Mouse (Mus musculus) embryonic facial prominence, embryonic 12.5 days (tissue): ENCODE data around the gene Slfn9. TPM values are rescaled to one million over a fixed set of nuclear protein-coding genes. Genes with fewer than 3 reads are reported as not detected.
"Not testable (repeated sequence)": the region's sequence is repeated elsewhere in the genome, so short reads cannot be mapped to it uniquely, and the experiment has no call there.

Source experiments
- ATAC-seq: fragments of 200-750 bp; cut with Nextera tagmentation; 2 replicates; pipeline ENCODE4 v1.8.0; 2017; ENCODE audit not compliant: insufficient number of reproducible peaks, insufficient read depth, low FRiP score, low TSS enrichment
- H3K27ac ChIP-seq: fragments of 300-500 bp; sonication (generic); 2 replicates; pipeline ENCODE4 v1.5.1; 2016; ENCODE audit warnings: mild to moderate bottlenecking
- H3K27me3 ChIP-seq: fragments of 300-500 bp; sonication (generic); 2 replicates; pipeline ENCODE4 v1.6.1; 2016; ENCODE audit warnings: mild to moderate bottlenecking, moderate library complexity
- H3K36me3 ChIP-seq: fragments of 300-500 bp; sonication (generic); 2 replicates; pipeline ENCODE4 v1.6.1; 2016; ENCODE audit warnings: mild to moderate bottlenecking
- H3K4me1 ChIP-seq: fragments of 300-500 bp; sonication (generic); 2 replicates; pipeline ENCODE4 v1.6.1; 2016
- H3K4me2 ChIP-seq: fragments of 300-500 bp; sonication (generic); replicated peaks from 2 replicates; pipeline ENCODE4 v1.6.1; 2016; ENCODE audit warnings: mild to moderate bottlenecking, moderate library complexity
- H3K4me3 ChIP-seq: fragments of 300-500 bp; sonication (generic); 2 replicates; pipeline ENCODE4 v1.5.1; 2016; ENCODE audit warnings: mild to moderate bottlenecking
- H3K9ac ChIP-seq: fragments of 300-500 bp; sonication (generic); 2 replicates; pipeline ENCODE4 v1.6.1; 2016; ENCODE audit warnings: mild to moderate bottlenecking, moderate library complexity
- H3K9me3 ChIP-seq: fragments of 300-500 bp; sonication (generic); 2 replicates; pipeline ENCODE4 v1.6.1; 2016; ENCODE audit warnings: mild to moderate bottlenecking, moderate library complexity
- WGBS: fragments of 180-500 bp; shearing (Covaris S2); methylation state at CpG from one replicate; pipeline ENCODE4 v1.1.7; 2016; 5-methylcytosine and 5-hydroxymethylcytosine counted together
- polyA plus RNA-seq: library from polyadenylated mRNA; unstranded; fragments of >200 nt; fragmentation: Nextera tagmentation; extraction: Ambion mirVana; gene quantifications from 2 replicates; pipeline ENCODE4 v1.2.1, GENCODE M21; 2016

Gene Slfn9
- polyA plus RNA-seq, 1 experiment from 2014 or later: 18.1 TPM

DNA sequence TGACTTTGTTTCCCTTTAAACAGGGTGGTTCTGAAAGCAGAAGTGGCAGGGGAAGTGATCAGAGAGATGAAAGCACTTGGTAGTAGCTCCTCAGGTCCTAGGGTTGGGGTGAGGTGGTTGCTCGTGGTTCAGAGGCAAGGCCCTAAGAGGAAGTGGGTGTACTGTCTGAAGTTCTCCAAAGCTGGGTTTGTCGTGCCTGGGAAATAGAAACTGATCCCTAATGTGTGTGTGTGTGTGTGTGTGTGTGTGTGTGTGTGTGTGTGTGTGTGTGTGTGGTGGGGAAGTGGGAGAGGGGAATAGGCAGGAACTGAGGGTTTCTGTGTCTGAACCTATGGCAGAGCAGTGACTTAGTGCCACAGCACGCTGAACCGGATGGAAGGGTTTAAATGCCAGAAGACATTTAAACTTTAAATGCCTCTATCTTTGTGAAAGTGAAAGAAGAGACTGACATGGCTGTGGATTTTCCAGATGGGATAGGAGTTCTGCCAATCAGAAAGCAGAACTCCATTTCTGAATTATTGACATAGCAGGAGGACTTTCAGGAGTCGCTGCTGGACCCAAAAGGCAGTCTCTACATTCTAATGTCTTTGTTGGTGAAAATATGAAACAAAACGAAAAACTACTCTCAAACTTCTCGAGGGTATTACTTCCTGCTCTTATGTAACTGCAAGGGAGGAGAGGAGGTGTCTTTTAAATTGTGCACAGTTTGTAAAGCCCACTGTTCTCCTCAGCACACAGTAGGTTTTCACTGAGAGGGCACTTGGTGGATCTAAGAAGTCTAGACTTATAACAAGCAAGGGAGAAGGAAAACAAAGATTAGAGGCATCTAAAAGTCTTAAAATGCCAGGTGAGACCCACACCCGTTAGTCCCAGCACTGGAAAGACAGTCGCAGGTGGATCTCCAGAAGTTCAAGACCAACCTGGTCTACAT, 38.8 kb downstream of the Slfn9 start:
- Histone ChIP-seq H3K36me3 (no peaks in the 10 kb centered on the region), H3K9me3 (no peaks in the 10 kb centered on the region), H3K4me2 (no peak overlapping the region), H3K27me3 (peaks cover 59% of the 10 kb centered on the region), H3K9ac (no peak overlapping the region), H3K4me1 (0 out of 2 replicates have a peak, but pooled peaks cover 3% of the 10 kb centered on the region), H3K4me3 (no peak overlapping the region), H3K27ac (no peak overlapping the region)
- no peak for ATAC-seq
- WGBS: 61% methylated on average over 9 of the region's 9 CpGs

- 8% methylated on average over 28 of the region's 28 CpGs for WGBS
- no peak overlapping the region for H3K9ac ChIP-seq
- no peaks in the 10 kb centered on the region for H3K36me3 ChIP-seq
- H3K4me2 ChIP-seq: peak overlapping the region; percentile 27; the same call in 1 of the 2 replicates
- no peak for ATAC-seq
- no peak overlapping the region for H3K27ac ChIP-seq
- H3K4me1 ChIP-seq: 0 out of 2 replicates have a peak, but pooled peaks cover 3% of the 10 kb centered on the region
- 0 out of 2 replicates have a peak overlapping the region, but pooled peaks have one; percentile 13 for H3K4me3 ChIP-seq
- H3K27me3 ChIP-seq: peaks cover 59% of the 10 kb centered on the region
- H3K9me3 ChIP-seq: no peaks in the 10 kb centered on the region
Observed at GRCm38 (mm10) chr11:82951865-82952611, 39.6 kb downstream of the Slfn9 start.

- H3K4me3 ChIP-seq: 0 out of 2 replicates have a peak within 1 kb of the TSS, but pooled peaks have one; percentile 13
- peaks cover 59% of the 10 kb centered on the region for H3K27me3 ChIP-seq
- H3K36me3 ChIP-seq: no peaks in the 10 kb centered on the region
- no peaks in the 10 kb centered on the region for H3K9me3 ChIP-seq
- no peak within 1 kb of the TSS for H3K27ac ChIP-seq
- no peak for ATAC-seq
- 13% methylated on average over 10 of the region's 10 CpGs for WGBS
- no peak within 1 kb of the TSS for H3K9ac ChIP-seq
- H3K4me1 ChIP-seq: 0 out of 2 replicates have a peak, but pooled peaks cover 3% of the 10 kb centered on the region
- peak within 1 kb of the TSS; percentile 27; the same call in 1 of the 2 replicates for H3K4me2 ChIP-seq
Observed at GRCm38 (mm10) chr11:82950736-82951481, 40.7 kb downstream of the Slfn9 start, which contains the start of gene Slfn5. TSS of gene Slfn5 (plus strand) at chr11:82951349.

GRCm38 (mm10) chr11:82949036-82949435, 42.6 kb downstream of the Slfn9 start:
- Histone ChIP-seq H3K27ac (no peak overlapping the region), H3K4me2 (no peak overlapping the region), H3K9me3 (no peaks in the 10 kb centered on the region), H3K36me3 (no peaks in the 10 kb centered on the region), H3K27me3 (peaks cover 51% of the 10 kb centered on the region), H3K4me1 (0 out of 2 replicates have a peak, but pooled peaks cover 3% of the 10 kb centered on the region), H3K9ac (no peak overlapping the region), H3K4me3 (no peak overlapping the region)
- ATAC-seq: no peak
- WGBS: 84% methylated on average over 9 of the region's 9 CpGs

DNA sequence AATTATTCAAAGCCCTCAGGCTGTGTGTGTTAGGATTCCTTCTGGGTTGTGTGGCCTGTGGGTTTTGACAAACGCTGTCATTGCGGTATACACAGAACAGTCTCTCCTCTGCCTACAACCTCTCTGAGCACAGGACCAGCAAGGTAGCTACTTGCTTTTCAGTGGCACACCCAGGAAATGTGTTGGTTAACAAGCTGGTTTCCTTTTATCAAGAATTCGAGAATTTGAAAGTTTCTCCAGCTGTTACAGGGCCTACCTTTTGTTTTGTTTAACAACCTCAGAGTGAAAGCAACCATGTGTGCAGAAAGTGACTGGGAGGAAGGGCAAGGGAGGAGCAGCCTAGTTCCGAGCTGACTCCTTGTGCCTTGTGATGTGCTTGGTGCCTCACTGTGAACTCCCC, 44.2 kb downstream of the Slfn9 start:
- Histone ChIP-seq H3K9me3 (no peaks in the 10 kb centered on the region), H3K27me3 (peaks cover 37% of the 10 kb centered on the region), H3K4me1 (0 out of 2 replicates have a peak, but pooled peaks cover 3% of the 10 kb centered on the region), H3K36me3 (no peaks in the 10 kb centered on the region), H3K4me2 (no peak overlapping the region), H3K27ac (no peak overlapping the region), H3K4me3 (no peak overlapping the region), H3K9ac (no peak overlapping the region)
- 38% methylated on average over 4 of the region's 4 CpGs for WGBS
- no peak for ATAC-seq

GRCm38 (mm10) chr11:82945636-82946035, 46.0 kb downstream of the Slfn9 start:
- no peak for ATAC-seq
- Histone ChIP-seq H3K9me3 (no peaks in the 10 kb centered on the region), H3K9ac (no peak overlapping the region), H3K36me3 (no peaks in the 10 kb centered on the region), H3K4me3 (no peak overlapping the region), H3K27me3 (peaks cover 25% of the 10 kb centered on the region), H3K4me1 (no peaks in the 10 kb centered on the region), H3K4me2 (no peak overlapping the region), H3K27ac (no peak overlapping the region)
- WGBS: 70% methylated on average over 2 of the region's 2 CpGs

GRCm38 (mm10) chr11:82943336-82943735, 48.3 kb downstream of the Slfn9 start:
- Histone ChIP-seq H3K9me3 (no peaks in the 10 kb centered on the region), H3K4me3 (no peak overlapping the region), H3K4me1 (no peaks in the 10 kb centered on the region), H3K27ac (no peak overlapping the region), H3K27me3 (peaks cover 20% of the 10 kb centered on the region; the same call in 1 of the 2 replicates), H3K4me2 (no peak overlapping the region), H3K36me3 (no peaks in the 10 kb centered on the region), H3K9ac (no peak overlapping the region)
- WGBS: 25% methylated on average over 6 of the region's 6 CpGs
- no peak for ATAC-seq

DNA sequence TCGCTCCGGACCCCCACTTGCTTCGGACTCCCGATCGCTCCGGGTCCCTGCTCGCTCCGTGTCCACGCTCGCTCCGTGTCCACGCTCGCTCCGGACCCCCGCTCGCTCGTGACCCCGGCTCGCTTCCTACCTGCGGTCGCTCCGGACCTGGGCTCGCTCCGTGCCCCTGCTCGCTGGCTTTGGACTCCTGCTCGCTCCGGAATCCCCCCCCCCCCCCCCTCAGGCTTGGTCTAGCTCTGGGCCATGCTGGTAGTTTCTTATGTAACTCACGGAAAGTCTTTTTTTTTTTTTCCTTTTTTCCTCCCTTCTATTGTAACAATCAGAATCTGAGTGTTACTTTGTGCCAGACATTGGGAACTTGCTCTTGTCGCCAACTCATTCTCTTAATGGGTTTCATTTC, 58.4 kb downstream of the Slfn9 start:
- H3K27ac ChIP-seq: no peak overlapping the region
- ATAC-seq: no peak
- under 1% methylated on average over 29 of the region's 29 CpGs for WGBS
- no peaks in the 10 kb centered on the region for H3K4me1 ChIP-seq
- peak overlapping the region; percentile 94 for H3K4me2 ChIP-seq
- H3K9me3 ChIP-seq: no peaks in the 10 kb centered on the region
- peaks cover 69% of the 10 kb centered on the region for H3K27me3 ChIP-seq
- peak overlapping the region; percentile 24; the same call in 1 of the 2 replicates for H3K9ac ChIP-seq
- peak overlapping the region; percentile 47 for H3K4me3 ChIP-seq
- H3K36me3 ChIP-seq: no peaks in the 10 kb centered on the region

GRCm38 (mm10) chr11:82931671-82932450, 59.8 kb downstream of the Slfn9 start:
- H3K27ac ChIP-seq, H3K9me3 ChIP-seq, ATAC-seq, H3K36me3 ChIP-seq, H3K4me1 ChIP-seq: not testable (repeated sequence)
- Histone ChIP-seq H3K27me3 (peaks cover 67% of the 10 kb centered on the region), H3K4me2 (peak overlapping the region; percentile 94), H3K9ac (peak overlapping the region; percentile 42; the same call in 1 of the 2 replicates), H3K4me3 (peak overlapping the region; percentile 47)
- under 1% methylated on average over 116 of the region's 119 CpGs for WGBS

DNA sequence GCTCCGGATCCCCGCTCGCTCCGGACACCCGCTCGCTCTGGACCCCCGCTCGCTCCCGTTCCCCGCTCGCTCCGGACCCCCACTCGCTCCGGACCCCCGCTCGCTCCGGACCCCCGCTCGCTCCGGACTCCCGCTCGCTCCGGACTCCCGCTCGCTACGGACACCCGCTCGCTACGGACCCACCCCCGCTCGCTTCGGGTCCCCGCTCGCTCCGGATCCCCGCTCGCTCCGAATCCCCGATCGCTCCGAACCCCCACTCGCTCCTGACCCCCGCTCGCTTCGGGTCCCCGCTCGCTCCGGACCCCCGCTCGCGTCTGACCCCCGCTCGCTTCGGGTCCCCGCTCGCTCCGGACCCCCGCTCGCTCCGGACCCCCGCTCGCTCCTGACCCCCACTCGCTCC, 60.5 kb downstream of the Slfn9 start:
- H3K4me1 ChIP-seq, ATAC-seq, H3K36me3 ChIP-seq, H3K27ac ChIP-seq, H3K9me3 ChIP-seq: not testable (repeated sequence)
- peak overlapping the region; percentile 47 for H3K4me3 ChIP-seq
- peaks cover 60% of the 10 kb centered on the region for H3K27me3 ChIP-seq
- H3K4me2 ChIP-seq: peak overlapping the region; percentile 94
- WGBS: 2% methylated on average over 54 of the region's 63 CpGs
- H3K9ac ChIP-seq: peak overlapping the region; percentile 42; the same call in 1 of the 2 replicates
